Comparison of ENCODE assay signal across 12 mouse cellular contexts in the genomic region with DNA sequence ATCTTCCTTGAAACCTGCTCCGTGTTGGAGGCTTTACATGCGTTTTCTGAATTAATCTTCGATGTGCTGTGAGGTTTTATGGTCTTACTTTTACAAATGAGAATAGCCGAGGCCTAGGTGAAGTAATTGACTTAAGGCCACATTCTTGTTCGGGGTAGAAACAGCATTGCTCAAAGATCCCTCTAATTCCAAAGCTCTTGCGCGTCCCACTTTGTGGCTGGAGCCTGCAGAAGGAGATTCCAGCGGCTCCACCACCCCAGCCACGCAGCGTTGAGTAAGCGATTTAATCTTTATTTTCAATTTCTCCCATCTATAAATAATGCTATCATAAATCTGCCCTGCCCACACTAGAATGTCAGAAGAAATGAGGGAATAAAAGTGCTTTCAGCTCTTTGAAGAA. TPM values are rescaled to one million over a fixed set of nuclear protein-coding genes. Genes with fewer than 3 reads are reported as not detected.
DNase-seq lines count a peak whose midpoint lies in the region; ATAC-seq and TF ChIP-seq lines count a peak whose summit lies in the region.
"Had no signal": no experiment of that assay in that cellular context is flagged by ENCODE, and none has a peak within 500 bp of the region (broad histone marks: within the 10 kb centered on the region; RNA-seq: fewer than 3 reads in every experiment).

No protein-coding gene starts in this region.

- no peak for TF ChIP-seq CTCF in kidney, adult 2 months (conservative IDR thresholded peaks at IDR 0.05; ENCODE audit: insufficient read depth, insufficient read length, low read depth, low read length)

- no peak overlapping the region for H3K9ac ChIP-seq in limb, embryonic 13.5 days

- no peak for TF ChIP-seq POLR2A in kidney, adult 2 months (IDR thresholded peaks at IDR 0.05; ENCODE audit: low read depth, low read length)

- WGBS in kidney, adult 2 months, result 52% methylated on average over 11 of the region's 11 CpGs
- WGBS in limb, embryonic 13.5 days, result 7% methylated on average over 11 of the region's 11 CpGs

- H3K36me3 ChIP-seq in kidney, adult 2 months (ENCODE audit: control insufficient read depth, insufficient read depth, low read length), result no peaks in the 10 kb centered on the region
- H3K36me3 ChIP-seq in limb, embryonic 13.5 days, result no peaks in the 10 kb centered on the region

- H3K27ac ChIP-seq in kidney, adult 2 months (ENCODE audit: insufficient read depth, low read depth, low read length), result no peak overlapping the region
- no peak overlapping the region for H3K27ac ChIP-seq in limb, embryonic 13.5 days

- H3K4me1 ChIP-seq in kidney, adult 2 months (ENCODE audit: control insufficient read depth, insufficient read depth, low read length), result peaks cover 4% of the 10 kb centered on the region
- peaks cover 39% of the 10 kb centered on the region for H3K4me1 ChIP-seq in limb, embryonic 13.5 days

- H3K9me3 ChIP-seq in limb, embryonic 13.5 days, result no peaks in the 10 kb centered on the region

- no peak for ATAC-seq in limb, embryonic 13.5 days (ENCODE audit: low FRiP score, low read depth)

- H3K27me3 ChIP-seq in kidney, adult 2 months (replicated peaks; ENCODE audit: control insufficient read depth, insufficient read depth, low read length), result no peaks in the 10 kb centered on the region
- H3K27me3 ChIP-seq in limb, embryonic 13.5 days, result no peaks in the 10 kb centered on the region

- peak overlapping the region; percentile 36 for H3K4me2 ChIP-seq in limb, embryonic 13.5 days (replicated peaks)

- peak; percentile 50 for DNase-seq in embryo, embryonic 10.5 days (ENCODE audit: low spot score)
- no peak for DNase-seq in embryo, embryonic 10 days (ENCODE audit: low spot score)
- DNase-seq in kidney, postnatal 4 days, result peak; percentile 21 to 45
- no peak for DNase-seq in kidney, adult 2 months
- DNase-seq in MN1 (ENCODE audit: low spot score), result peak; percentile 52
- no peak for DNase-seq in left cerebral cortex, adult 11 months (ENCODE audit: low spot score)
- DNase-seq in urinary bladder, postnatal 10 days (ENCODE audit: low spot score), result no peak
- DNase-seq: B cell, adult 2 months; cerebellum, adult 18-20 months; layer of hippocampus, adult 9-11 months; thymus, postnatal 36 days had no signal

- H3K4me3 ChIP-seq in kidney, adult 2 months (ENCODE audit: insufficient read depth, low read depth, low read length), result no peak overlapping the region
- H3K4me3 ChIP-seq in limb, embryonic 13.5 days, result no peak overlapping the region

RNA-seq across cellular contexts. Expression of a gene that starts 2.9 kb away (rescaled TPM):
- polyA plus RNA-seq in kidney, adult 2 months (2012; rRNA removed), result 13.0 and 13.2 TPM in 2 replicates
- 21.8 and 22.6 TPM in 2 replicates for polyA plus RNA-seq in limb, embryonic 13.5 days (2015; fragmentation: Nextera tagmentation; extraction: Ambion mirVana)

Comparison
In these comparisons a context has a peak if more than half of its experiments do, and no peak if none do; other contexts are left out.
1. DNase-seq: peak in embryo, embryonic 10.5 days (single experiment), kidney, postnatal 4 days (2 of 2) and MN1 (single experiment); none in embryo, embryonic 10 days (single experiment), kidney, adult 2 months (single experiment), left cerebral cortex, adult 11 months (single experiment) and urinary bladder, postnatal 10 days (single experiment).